Mouse (Mus musculus) testis, adult 2 months (tissue): ENCODE results near the gene Zfp692.

ENCODE experiments used
- CTCF ChIP-seq: fragments of 200-500 bp; IDR thresholded peaks from 2 replicates; pipeline ENCODE4 v1.5.1; 2012; ENCODE audit warnings: low read depth, mild to moderate bottlenecking, inconsistent platforms, low read length, moderate library complexity; ENCODE audit not compliant: control insufficient read depth, insufficient read depth, insufficient replicate concordance
- POLR2A ChIP-seq: fragments of 200-500 bp; IDR thresholded peaks from 2 replicates; pipeline ENCODE4 v1.6.1; 2012; ENCODE audit warnings: low read depth, mild to moderate bottlenecking, inconsistent platforms, low read length, moderate library complexity; ENCODE audit not compliant: control insufficient read depth

DNA sequence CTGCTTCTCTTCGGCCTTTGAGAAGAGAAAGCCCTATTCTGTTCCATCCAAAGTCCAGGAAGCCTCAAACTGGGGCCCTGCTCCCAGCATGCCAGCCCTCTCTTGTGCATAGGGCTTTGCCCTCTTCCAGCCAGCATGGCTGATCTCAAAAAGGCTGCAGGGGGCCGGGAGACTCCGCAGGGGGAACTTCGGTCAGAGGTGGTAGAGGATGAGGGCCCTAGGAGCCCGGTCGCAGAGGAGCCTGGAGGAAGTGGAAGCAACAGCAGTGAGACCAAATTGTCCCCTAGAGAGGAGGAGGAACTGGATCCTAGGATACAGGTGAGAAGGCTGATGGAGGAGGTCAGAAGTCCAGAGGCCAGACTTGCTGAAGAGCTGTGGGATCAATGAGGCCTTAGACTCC lies 24.7 kb downstream of the Zfp692 start:
- TF ChIP-seq CTCF (no peak), POLR2A (no peak)
